Mouse (Mus musculus) hindbrain, embryonic 15.5 days (tissue): Measurements from ENCODE around the gene Mgrn1. TPM values are rescaled to one million over a fixed set of nuclear protein-coding genes. Genes with fewer than 3 reads are reported as not detected.

Experiments used
- ATAC-seq: fragments of 200-750 bp; cut with Nextera tagmentation; 2 replicates; pipeline ENCODE4 v1.8.0; 2017; ENCODE audit warnings: low read depth, moderate number of reproducible peaks, moderate TSS enrichment; ENCODE audit not compliant: low FRiP score
- H3K27ac ChIP-seq: fragments of 300-500 bp; sonication (generic); replicated peaks from 2 replicates; pipeline ENCODE4 v1.5.1; 2015; ENCODE audit warnings: mild to moderate bottlenecking, inconsistent platforms
- H3K27me3 ChIP-seq: fragments of 300-500 bp; sonication (generic); 2 replicates; pipeline ENCODE4 v1.6.1; 2015; ENCODE audit warnings: control low read depth, inconsistent platforms
- H3K36me3 ChIP-seq: fragments of 300-500 bp; sonication (generic); 2 replicates; pipeline ENCODE4 v1.6.1; 2015; ENCODE audit warnings: control low read depth, inconsistent platforms
- H3K4me1 ChIP-seq: fragments of 300-500 bp; sonication (generic); replicated peaks from 2 replicates; pipeline ENCODE4 v1.6.1; 2015; ENCODE audit warnings: control low read depth, inconsistent platforms
- H3K4me2 ChIP-seq: fragments of 300-500 bp; sonication (generic); 2 replicates; pipeline ENCODE4 v1.6.1; 2015; ENCODE audit warnings: moderate library complexity, mild to moderate bottlenecking, inconsistent platforms
- H3K4me3 ChIP-seq: fragments of 300-500 bp; sonication (generic); 2 replicates; pipeline ENCODE4 v1.5.1; 2015; ENCODE audit warnings: mild to moderate bottlenecking, inconsistent platforms
- H3K9ac ChIP-seq: fragments of 300-500 bp; sonication (generic); 2 replicates; pipeline ENCODE4 v1.6.1; 2015; ENCODE audit warnings: inconsistent platforms
- H3K9me3 ChIP-seq: fragments of 300-500 bp; sonication (generic); 2 replicates; pipeline ENCODE4 v1.6.1; 2016; ENCODE audit warnings: control low read depth, inconsistent platforms
- WGBS: fragments of 180-500 bp; shearing (Covaris S2); methylation state at CpG from one replicate; pipeline ENCODE4 v1.1.7; 2015; 5-methylcytosine and 5-hydroxymethylcytosine counted together
- polyA plus RNA-seq: library from polyadenylated mRNA; unstranded; fragments of >200 nt; fragmentation: Nextera tagmentation; extraction: Ambion mirVana; gene quantifications from 2 replicates; pipeline ENCODE4 v1.2.1, GENCODE M21; 2015

The Mgrn1 gene
- polyA plus RNA-seq, 1 experiment from 2014 or later, result 126 TPM

DNA sequence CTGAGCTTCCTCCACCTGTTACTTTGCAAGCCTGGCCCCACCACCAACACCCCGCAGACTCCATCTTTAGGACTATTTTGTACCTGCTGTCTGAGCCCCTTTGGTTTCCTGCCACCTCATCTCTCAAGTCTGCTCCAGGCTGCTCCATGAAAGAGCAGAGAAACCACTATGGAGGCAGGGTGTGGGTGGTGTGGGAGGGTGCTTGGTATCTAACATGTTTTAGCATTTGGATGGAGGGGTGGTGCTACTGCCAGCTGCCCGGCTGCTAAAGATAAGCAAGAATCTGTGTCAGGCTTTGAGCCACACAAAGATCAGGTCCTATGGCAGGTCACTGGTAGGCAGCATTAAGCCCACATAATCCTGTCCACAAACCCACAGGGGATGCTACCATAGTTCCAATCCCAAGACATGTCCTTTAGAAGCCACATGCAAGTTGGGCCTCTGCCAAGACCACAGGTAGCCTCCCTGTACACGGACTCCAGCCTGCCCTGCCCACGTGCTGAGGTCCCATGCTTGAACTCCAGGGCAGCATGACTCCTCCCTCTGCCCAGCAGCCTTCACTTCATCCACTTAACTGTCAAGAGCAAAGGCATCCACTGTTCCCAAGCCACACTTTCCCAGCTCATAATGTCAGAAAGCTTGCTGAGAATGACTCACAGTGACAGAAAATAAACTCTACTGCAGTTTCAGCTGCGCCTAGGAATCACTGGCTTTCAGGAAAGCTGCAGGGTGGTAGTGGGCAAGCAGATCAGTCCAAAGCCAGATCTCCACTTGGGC is 92.4 kb downstream of the Mgrn1 start:
- H3K27me3 ChIP-seq, result no peaks in the 10 kb centered on the region
- whole genome bisulfite sequencing, result 70% methylated on average over 5 of the region's 5 CpGs
- H3K4me2 ChIP-seq, result no peak overlapping the region
- no peak overlapping the region for H3K9ac ChIP-seq
- no peaks in the 10 kb centered on the region for H3K9me3 ChIP-seq
- H3K27ac ChIP-seq, result no peak overlapping the region
- no peak overlapping the region for H3K4me3 ChIP-seq
- H3K36me3 ChIP-seq, result no peaks in the 10 kb centered on the region
- H3K4me1 ChIP-seq, result no peaks in the 10 kb centered on the region
- ATAC-seq, result no peak

DNA sequence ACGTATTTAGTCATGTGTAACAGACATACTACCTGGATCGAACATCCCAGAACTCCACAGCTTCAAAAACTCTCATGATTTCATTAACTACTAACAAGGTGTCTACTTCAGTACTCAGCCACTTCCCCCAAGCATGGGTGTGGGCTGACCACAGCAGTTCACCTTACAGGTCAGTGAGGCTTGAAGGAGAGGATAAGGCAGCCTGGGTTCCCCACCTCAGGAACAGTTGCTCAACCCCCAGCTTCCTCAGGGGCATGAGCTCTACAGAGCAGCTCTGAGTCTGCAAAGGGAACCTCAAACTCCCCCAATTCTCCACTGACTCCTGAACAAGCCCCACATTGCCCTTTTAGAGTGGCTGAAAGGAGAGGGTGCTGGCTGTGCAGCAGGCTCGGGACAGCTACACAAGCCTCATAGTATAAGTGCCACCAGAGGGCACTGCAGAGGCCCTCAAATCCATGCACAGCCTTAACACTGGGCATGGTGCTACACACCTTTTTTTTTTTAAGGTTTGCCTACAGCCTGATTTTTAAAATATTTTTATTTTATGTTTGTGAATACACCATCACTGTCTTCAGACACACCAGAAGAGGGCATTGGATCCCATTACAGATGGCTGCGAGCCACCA is 93.8 kb downstream of the Mgrn1 start:
- H3K27me3 ChIP-seq, result no peaks in the 10 kb centered on the region
- no peak overlapping the region for H3K4me2 ChIP-seq
- no peak overlapping the region for H3K4me3 ChIP-seq
- H3K4me1 ChIP-seq, result no peaks in the 10 kb centered on the region
- no peaks in the 10 kb centered on the region for H3K36me3 ChIP-seq
- WGBS, result 74% methylated on average over 4 of the region's 4 CpGs
- no peak; the same call in 1 of the 2 replicates for ATAC-seq
- no peaks in the 10 kb centered on the region for H3K9me3 ChIP-seq
- H3K9ac ChIP-seq, result no peak overlapping the region
- H3K27ac ChIP-seq, result no peak overlapping the region

DNA sequence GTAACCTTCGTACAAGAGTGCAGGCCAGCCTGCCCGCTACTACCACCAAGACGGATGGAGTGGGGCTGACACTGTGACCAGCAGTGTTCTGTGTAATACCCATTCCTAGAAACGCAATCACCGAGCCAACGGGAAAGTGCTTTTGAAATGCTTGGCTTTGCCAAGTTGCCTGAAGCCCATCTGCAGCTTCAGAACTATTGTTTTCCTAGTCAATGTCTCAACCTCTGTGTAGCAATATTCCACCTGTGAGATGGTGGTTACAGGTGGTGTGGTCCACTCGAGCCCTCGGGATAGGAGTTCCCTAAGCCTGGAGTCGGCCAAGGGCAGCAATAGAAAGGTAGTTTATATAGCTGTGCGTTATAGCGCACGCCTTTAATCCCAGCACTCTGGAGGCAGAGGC is 98.7 kb downstream of the Mgrn1 start:
- no peaks in the 10 kb centered on the region for H3K4me1 ChIP-seq
- H3K27me3 ChIP-seq, result no peaks in the 10 kb centered on the region
- H3K4me3 ChIP-seq, result no peak overlapping the region
- 95% methylated on average over 12 of the region's 12 CpGs for WGBS
- no peaks in the 10 kb centered on the region for H3K36me3 ChIP-seq
- H3K9ac ChIP-seq, result no peak overlapping the region
- H3K27ac ChIP-seq, result no peak overlapping the region
- no peak for ATAC-seq
- H3K9me3 ChIP-seq, result no peaks in the 10 kb centered on the region
- H3K4me2 ChIP-seq, result no peak overlapping the region

Other genes with a start within 250 kb of the Mgrn1 start
- 5.9 and 6.4 TPM in 2 replicates for gene Vasn, start 246.3 kb upstream of the Mgrn1 start, polyA plus RNA-seq
- 63.7 and 63.9 TPM in 2 replicates for gene Dnaja3, start 246.3 kb upstream of the Mgrn1 start, polyA plus RNA-seq
- gene Coro7, start 206.5 kb upstream of the Mgrn1 start, polyA plus RNA-seq, result 32.8 and 37.2 TPM in 2 replicates
- gene Nmral1, start 166.9 kb upstream of the Mgrn1 start, polyA plus RNA-seq, result 64.5 and 68.4 TPM in 2 replicates
- gene Hmox2, start 159.9 kb upstream of the Mgrn1 start, polyA plus RNA-seq, result 108 and 109 TPM in 2 replicates
- 125 and 134 TPM in 2 replicates for gene Cdip1, start 96.0 kb upstream of the Mgrn1 start, polyA plus RNA-seq
- 0.26 and 0.43 TPM in 2 replicates for gene 4930562C15Rik, start 50.8 kb upstream of the Mgrn1 start, polyA plus RNA-seq
- 51.1 and 69.2 TPM in 2 replicates for gene Ubald1, start 5.9 kb upstream of the Mgrn1 start, polyA plus RNA-seq
- 128 and 130 TPM in 2 replicates for gene Nudt16l1, start 52.5 kb downstream of the Mgrn1 start, polyA plus RNA-seq
- 71.4 and 71.9 TPM in 2 replicates for gene Anks3, start 78.0 kb downstream of the Mgrn1 start, polyA plus RNA-seq
- gene Sept12, start 111.6 kb downstream of the Mgrn1 start, polyA plus RNA-seq, result not detected in 2 replicates
- 2.7 and 4.3 TPM in 2 replicates for gene Smim22, start 121.0 kb downstream of the Mgrn1 start, polyA plus RNA-seq
- gene Rogdi, start 127.3 kb downstream of the Mgrn1 start, polyA plus RNA-seq, result 140 and 164 TPM in 2 replicates
- gene Glyr1, start 163.6 kb downstream of the Mgrn1 start, polyA plus RNA-seq, result 176 and 180 TPM in 2 replicates
- gene Ubn1, start 163.8 kb downstream of the Mgrn1 start, polyA plus RNA-seq, result 13.0 and 13.9 TPM in 2 replicates
- 0.16 and 0.18 TPM in 2 replicates for gene Ppl, start 246.2 kb downstream of the Mgrn1 start, polyA plus RNA-seq